Mouse (Mus musculus) midbrain, embryonic 13.5 days (tissue): ENCODE measurements around the gene Cd52. TPM values are rescaled to one million over a fixed set of nuclear protein-coding genes. Genes with fewer than 3 reads are reported as not detected.

Experiments used
- ATAC-seq: fragments of 200-750 bp; cut with Nextera tagmentation; 2 replicates; pipeline ENCODE4 v1.8.0; 2017; ENCODE audit warnings: mild to moderate bottlenecking, moderate TSS enrichment, moderate library complexity
- H3K27ac ChIP-seq: fragments of 300-500 bp; sonication (generic); 2 replicates; pipeline ENCODE4 v1.5.1; 2015; ENCODE audit warnings: inconsistent platforms, mild to moderate bottlenecking, moderate library complexity
- H3K27me3 ChIP-seq: fragments of 300-500 bp; sonication (generic); 2 replicates; pipeline ENCODE4 v1.6.1; 2015; ENCODE audit warnings: mild to moderate bottlenecking, inconsistent platforms
- H3K36me3 ChIP-seq: fragments of 300-500 bp; sonication (generic); 2 replicates; pipeline ENCODE4 v1.6.1; 2015; ENCODE audit warnings: mild to moderate bottlenecking, inconsistent platforms
- H3K4me1 ChIP-seq: fragments of 300-500 bp; sonication (generic); replicated peaks from 2 replicates; pipeline ENCODE4 v1.6.1; 2015; ENCODE audit warnings: inconsistent platforms
- H3K4me2 ChIP-seq: fragments of 300-500 bp; sonication (generic); replicated peaks from 2 replicates; pipeline ENCODE4 v1.6.1; 2015; ENCODE audit warnings: moderate library complexity, mild to moderate bottlenecking, inconsistent platforms
- H3K4me3 ChIP-seq: fragments of 300-500 bp; sonication (generic); replicated peaks from 2 replicates; pipeline ENCODE4 v1.5.1; 2015; ENCODE audit warnings: mild to moderate bottlenecking, inconsistent platforms
- H3K9ac ChIP-seq: fragments of 300-500 bp; sonication (generic); replicated peaks from 2 replicates; pipeline ENCODE4 v1.6.1; 2015; ENCODE audit warnings: mild to moderate bottlenecking, inconsistent platforms
- H3K9me3 ChIP-seq: fragments of 300-500 bp; sonication (generic); 2 replicates; pipeline ENCODE4 v1.6.1; 2016; ENCODE audit warnings: mild to moderate bottlenecking, inconsistent platforms
- WGBS: fragments of 180-500 bp; shearing (Covaris S2); methylation state at CpG from one replicate; pipeline ENCODE4 v1.1.7; 2015; 5-methylcytosine and 5-hydroxymethylcytosine counted together
- polyA plus RNA-seq: library from polyadenylated mRNA; unstranded; fragments of >200 nt; fragmentation: Nextera tagmentation; extraction: Ambion mirVana; gene quantifications from 2 replicates; pipeline ENCODE4 v1.2.1, GENCODE M21; 2015

Gene Cd52
- polyA plus RNA-seq, 1 experiment from 2014 or later: 2.7 TPM

DNA sequence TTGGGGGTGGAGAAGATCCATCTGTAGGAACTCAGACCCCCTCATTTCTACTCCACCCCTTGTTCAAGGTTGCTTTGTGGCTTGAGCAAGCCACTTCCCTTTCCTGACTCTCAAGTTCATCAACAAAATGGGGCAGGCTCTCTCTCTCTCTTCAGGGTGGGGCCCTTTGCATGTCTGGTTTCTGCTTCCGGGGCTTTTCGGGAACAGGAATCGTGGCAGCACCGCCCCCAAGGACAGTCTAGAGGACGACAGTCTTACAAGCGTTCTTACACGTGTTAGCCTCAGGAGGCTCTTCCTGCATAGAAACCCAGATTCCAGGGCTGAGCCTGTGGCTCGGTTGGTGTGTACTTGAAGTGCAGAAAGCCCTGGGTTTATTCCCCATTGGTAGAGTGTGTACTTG is 22.1 kb upstream of the Cd52 start:
- Histone ChIP-seq H3K4me3 (no peak overlapping the region), H3K4me1 (peaks cover 15% of the 10 kb centered on the region), H3K27me3 (no peaks in the 10 kb centered on the region), H3K9ac (no peak overlapping the region), H3K27ac (no peak overlapping the region), H3K36me3 (no peaks in the 10 kb centered on the region), H3K4me2 (no peak overlapping the region), H3K9me3 (no peaks in the 10 kb centered on the region)
- 89% methylated on average over 8 of the region's 8 CpGs for WGBS
- ATAC-seq: no peak

DNA sequence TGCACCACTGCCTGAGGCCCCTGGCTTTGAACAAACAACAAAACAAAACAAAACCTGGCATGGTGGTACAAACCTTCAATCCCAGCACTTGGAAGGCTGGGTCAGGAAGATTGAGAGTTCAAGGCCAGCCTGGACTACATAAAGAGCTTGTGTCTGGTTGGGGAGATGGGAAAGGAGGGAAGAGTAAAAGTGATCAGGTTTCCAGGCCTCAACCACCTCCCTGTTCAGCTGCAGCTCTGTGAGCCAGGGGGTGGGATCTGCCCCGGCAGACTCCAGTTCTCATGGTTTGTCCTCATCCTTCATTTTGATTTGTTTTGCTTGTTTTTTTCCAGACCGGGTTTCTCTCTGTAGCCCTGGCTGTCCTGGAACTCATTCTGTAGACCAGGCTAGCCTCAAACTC is 21.6 kb upstream of the Cd52 start:
- 95% methylated on average over 2 of the region's 2 CpGs for WGBS
- Histone ChIP-seq H3K4me3 (no peak overlapping the region), H3K36me3 (no peaks in the 10 kb centered on the region), H3K27me3 (no peaks in the 10 kb centered on the region), H3K9me3 (no peaks in the 10 kb centered on the region), H3K27ac (no peak overlapping the region), H3K9ac (no peak overlapping the region), H3K4me1 (peaks cover 13% of the 10 kb centered on the region), H3K4me2 (no peak overlapping the region)
- ATAC-seq: no peak

DNA sequence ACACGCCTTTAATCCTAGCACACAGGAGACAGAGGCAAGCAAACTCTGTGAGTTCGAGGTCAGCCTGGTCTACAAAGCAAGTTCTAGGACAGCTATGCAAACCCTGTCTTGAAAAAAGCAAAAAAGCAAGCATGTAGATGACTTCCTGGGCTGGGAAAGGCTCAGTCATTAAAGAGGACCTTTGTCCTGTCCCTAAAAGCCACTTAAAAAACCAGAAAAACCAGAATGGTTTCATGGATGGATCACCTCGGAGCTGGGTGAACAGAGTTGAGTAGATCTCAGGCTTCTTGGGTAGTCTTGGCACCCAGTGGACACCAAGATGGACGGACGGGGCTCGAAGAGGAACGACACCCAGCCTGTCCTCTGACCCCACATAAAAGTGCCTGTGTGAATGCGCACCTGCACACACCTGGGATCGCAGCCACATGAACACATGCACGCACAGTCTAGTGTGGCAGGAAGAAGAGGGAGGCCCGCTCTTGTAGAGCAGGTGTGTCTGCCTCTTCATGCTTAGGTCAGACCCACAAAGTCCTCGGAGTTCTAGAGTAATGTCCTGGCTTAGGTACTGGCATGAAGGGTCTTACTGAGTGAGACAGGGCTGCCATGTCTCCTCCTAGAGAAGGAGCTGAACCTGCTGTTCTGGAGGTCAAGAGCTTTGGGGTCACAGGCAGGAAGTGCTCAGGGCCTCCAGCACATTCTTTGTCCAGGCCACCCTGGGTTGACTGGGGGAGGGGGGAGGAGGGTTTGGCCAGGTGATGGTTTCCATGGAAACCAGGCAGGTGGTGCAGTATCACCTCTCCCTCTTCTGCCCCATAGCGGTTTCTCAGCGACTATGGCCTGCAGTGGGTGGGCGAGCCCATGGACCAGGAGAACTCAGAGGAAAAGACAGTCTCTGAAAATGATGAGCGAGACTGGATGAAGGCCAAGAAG is 20.6 kb upstream of the Cd52 start:
- WGBS: 90% methylated on average over 16 of the region's 16 CpGs
- H3K4me2 ChIP-seq: no peak overlapping the region
- no peak overlapping the region for H3K9ac ChIP-seq
- no peaks in the 10 kb centered on the region for H3K27me3 ChIP-seq
- H3K27ac ChIP-seq: no peak overlapping the region
- no peaks in the 10 kb centered on the region for H3K36me3 ChIP-seq
- ATAC-seq: no peak
- H3K4me3 ChIP-seq: no peak overlapping the region
- peaks cover 12% of the 10 kb centered on the region for H3K4me1 ChIP-seq
- H3K9me3 ChIP-seq: no peaks in the 10 kb centered on the region

DNA sequence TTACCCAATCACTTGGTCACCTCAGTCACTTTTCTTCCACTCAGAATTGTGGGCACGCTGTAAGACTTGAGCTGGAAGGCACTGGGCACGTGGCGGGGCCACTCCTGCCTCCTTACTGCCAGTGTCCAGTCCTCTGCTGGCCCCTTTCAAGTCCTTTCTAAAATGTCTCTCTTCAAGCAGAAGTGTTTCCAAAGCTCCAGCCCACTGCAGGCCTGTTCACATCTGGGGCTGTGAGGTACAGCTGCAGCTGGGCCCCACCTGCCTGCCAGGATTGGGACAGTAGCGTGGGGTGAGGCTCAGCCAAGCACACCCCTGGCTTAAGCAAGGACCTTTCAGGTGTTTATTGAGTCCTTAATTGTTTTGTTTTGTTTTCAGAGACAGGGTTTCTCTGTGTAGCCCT is 19.2 kb upstream of the Cd52 start:
- H3K27me3 ChIP-seq: no peaks in the 10 kb centered on the region
- H3K9me3 ChIP-seq: no peaks in the 10 kb centered on the region
- H3K27ac ChIP-seq: no peak overlapping the region
- H3K4me2 ChIP-seq: no peak overlapping the region
- no peak overlapping the region for H3K4me3 ChIP-seq
- no peak for ATAC-seq
- peaks cover 12% of the 10 kb centered on the region for H3K4me1 ChIP-seq
- H3K9ac ChIP-seq: no peak overlapping the region; the same call in 1 of the 2 replicates
- WGBS: 87% methylated on average over 4 of the region's 4 CpGs
- no peaks in the 10 kb centered on the region for H3K36me3 ChIP-seq

DNA sequence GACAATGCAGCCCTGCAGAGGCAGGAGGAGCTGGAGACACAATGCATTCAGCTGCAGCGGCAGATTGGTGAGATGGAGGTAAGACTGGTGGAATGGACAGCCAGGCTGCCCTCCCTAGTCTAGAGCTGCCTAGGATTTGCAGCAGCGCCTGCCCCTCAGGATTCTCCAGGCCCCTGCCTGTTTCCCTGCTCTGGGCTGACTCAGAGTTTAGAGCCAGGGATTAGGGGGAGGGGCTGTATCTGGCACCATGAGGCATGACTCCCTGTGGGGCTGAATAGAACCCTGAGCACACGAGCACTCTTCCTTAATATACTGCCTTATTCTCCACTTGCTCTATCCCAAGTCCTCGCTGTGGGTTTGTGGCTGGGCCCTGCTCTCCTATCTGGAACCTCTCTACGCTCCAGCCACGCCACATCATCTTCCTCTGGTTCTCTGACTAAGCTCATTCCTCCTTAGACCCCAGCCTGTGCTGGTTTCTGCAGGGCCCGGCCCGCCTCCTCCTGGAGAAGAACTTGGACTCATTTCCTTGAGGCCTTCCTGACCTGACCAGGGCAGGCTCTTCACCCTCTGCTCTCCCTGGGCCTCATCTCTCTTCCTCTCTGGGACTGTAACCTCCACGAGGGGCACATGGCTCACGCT is 18.6 kb upstream of the Cd52 start:
- Histone ChIP-seq H3K4me2 (no peak overlapping the region), H3K27ac (peak overlapping the region; percentile 20; the same call in 1 of the 2 replicates), H3K4me3 (no peak overlapping the region), H3K9me3 (no peaks in the 10 kb centered on the region), H3K27me3 (no peaks in the 10 kb centered on the region), H3K4me1 (peaks cover 12% of the 10 kb centered on the region), H3K9ac (peak overlapping the region; percentile 32), H3K36me3 (no peaks in the 10 kb centered on the region)
- peak; percentile 65 for ATAC-seq
- 43% methylated on average over 10 of the region's 10 CpGs for WGBS

DNA sequence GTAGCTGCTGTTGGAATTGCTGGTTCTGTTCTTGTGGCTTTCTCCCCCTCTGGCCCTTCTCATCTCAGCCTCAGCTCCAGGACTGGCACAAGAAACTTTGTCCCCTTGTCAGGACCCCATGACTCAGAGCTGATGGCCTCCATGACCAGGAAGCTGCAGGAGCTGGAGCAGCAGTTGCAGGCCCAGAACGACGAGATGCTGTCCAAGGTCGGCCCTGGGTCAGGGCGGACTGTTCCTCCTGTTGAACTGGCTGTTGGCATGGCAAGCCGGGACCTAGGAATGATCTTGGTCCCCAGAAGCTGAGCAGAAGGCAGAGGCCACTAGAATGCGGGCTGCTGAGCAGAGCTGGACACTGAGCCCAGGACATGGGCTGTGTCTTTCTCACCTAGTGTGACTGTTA is 17.5 kb upstream of the Cd52 start:
- ATAC-seq: no peak
- Histone ChIP-seq H3K4me3 (no peak overlapping the region), H3K4me2 (no peak overlapping the region), H3K27ac (no peak overlapping the region), H3K4me1 (peaks cover 12% of the 10 kb centered on the region), H3K9ac (no peak overlapping the region), H3K36me3 (no peaks in the 10 kb centered on the region), H3K9me3 (no peaks in the 10 kb centered on the region), H3K27me3 (no peaks in the 10 kb centered on the region)
- 85% methylated on average over 6 of the region's 6 CpGs for WGBS

DNA sequence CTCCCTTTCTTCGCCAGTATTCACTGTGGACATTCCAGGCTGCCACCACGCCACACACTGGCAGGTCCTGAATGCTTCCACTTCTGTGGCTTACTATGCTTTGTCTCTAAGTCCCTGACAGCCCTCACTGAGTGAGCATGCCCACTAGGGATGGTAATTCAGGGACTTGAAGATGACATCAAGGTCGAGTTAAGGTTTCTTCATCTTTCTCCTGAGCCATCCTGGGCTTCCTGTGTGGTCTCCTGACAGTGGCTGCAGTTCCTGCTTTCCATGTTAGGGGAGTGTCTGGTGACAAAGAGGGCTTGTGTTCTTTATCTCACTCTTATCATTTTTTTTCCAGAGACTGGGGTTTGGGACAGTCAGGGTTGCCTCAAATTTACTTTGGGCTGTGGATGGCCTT is 15.8 kb upstream of the Cd52 start:
- no peaks in the 10 kb centered on the region for H3K27me3 ChIP-seq
- H3K4me2 ChIP-seq: no peak overlapping the region
- 49% methylated on average over 3 of the region's 3 CpGs for WGBS
- H3K4me1 ChIP-seq: peaks cover 12% of the 10 kb centered on the region
- H3K4me3 ChIP-seq: no peak overlapping the region
- H3K9me3 ChIP-seq: no peaks in the 10 kb centered on the region
- H3K36me3 ChIP-seq: no peaks in the 10 kb centered on the region
- H3K9ac ChIP-seq: no peak overlapping the region
- ATAC-seq: no peak
- no peak overlapping the region for H3K27ac ChIP-seq

DNA sequence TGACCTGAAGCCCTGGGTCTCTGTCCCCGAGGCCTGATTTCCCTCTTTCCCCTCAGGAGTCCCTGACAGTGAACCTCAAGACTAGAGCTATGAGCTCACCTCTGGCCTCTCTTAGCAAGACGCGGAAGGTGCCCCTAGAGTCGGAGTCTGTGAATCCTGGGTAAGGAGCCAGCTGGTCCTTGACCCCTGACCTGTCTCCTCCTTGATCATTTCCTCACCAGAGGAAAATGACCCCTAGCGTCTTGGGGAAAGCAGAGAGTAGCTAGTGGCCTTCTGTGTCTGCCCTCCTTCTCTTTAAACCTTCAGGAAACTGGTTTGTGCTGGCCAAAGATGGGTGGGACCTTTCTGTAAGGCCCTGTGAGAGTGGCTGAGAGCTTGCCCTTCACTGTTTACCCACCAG is 13.3 kb upstream of the Cd52 start:
- Histone ChIP-seq H3K4me3 (no peak overlapping the region), H3K4me1 (peaks cover 6% of the 10 kb centered on the region), H3K9ac (no peak overlapping the region), H3K27me3 (no peaks in the 10 kb centered on the region), H3K27ac (no peak overlapping the region), H3K4me2 (no peak overlapping the region), H3K36me3 (no peaks in the 10 kb centered on the region), H3K9me3 (no peaks in the 10 kb centered on the region)
- WGBS: 74% methylated on average over 5 of the region's 5 CpGs
- no peak for ATAC-seq

DNA sequence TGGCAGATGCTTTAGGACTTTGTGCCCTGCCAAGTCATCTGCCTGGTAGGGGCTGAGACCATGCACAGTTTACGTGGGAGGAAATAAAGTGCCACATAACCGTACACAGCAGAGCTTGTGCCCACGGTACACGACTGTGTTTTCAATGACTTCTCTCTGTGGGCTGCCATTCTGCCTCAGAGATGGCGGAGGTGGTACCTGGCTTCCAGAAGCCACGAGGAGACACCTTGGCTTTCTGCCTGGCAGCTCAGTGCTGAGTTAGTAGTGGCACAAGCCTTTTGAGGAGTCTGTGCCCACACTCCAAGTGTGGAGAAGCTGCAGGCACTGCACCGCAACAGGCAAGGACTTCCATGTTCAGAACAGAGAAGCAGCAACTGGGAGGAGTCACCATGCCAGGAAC is 12.8 kb upstream of the Cd52 start:
- peaks cover 7% of the 10 kb centered on the region for H3K4me1 ChIP-seq
- no peak overlapping the region for H3K27ac ChIP-seq
- WGBS: 88% methylated on average over 7 of the region's 7 CpGs
- no peaks in the 10 kb centered on the region for H3K27me3 ChIP-seq
- no peaks in the 10 kb centered on the region for H3K9me3 ChIP-seq
- H3K4me3 ChIP-seq: no peak overlapping the region
- no peak overlapping the region for H3K9ac ChIP-seq
- no peak overlapping the region for H3K4me2 ChIP-seq
- no peak for ATAC-seq
- no peaks in the 10 kb centered on the region for H3K36me3 ChIP-seq

DNA sequence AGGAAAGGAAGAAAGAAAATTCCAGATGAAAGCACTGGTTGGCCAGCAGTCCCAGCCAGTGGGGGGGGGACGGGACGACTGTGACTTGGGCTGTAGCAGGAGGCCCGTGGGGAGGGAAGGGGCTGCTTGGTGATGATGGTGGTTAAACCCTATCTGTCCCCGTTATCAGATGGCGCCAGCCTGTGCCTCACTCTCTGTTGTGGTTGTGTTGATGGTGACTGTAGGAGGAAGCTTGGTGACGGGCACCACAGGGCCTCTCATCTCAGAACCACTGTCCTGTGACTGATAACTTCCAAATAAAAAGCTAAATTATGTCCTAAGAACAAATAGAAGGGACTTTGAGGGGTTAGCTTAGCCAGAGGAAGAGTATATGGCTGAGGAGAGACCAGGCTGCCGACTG is 11.2 kb upstream of the Cd52 start:
- Histone ChIP-seq H3K27ac (no peak overlapping the region), H3K36me3 (no peaks in the 10 kb centered on the region), H3K4me1 (peaks cover 8% of the 10 kb centered on the region), H3K27me3 (no peaks in the 10 kb centered on the region), H3K4me2 (no peak overlapping the region), H3K4me3 (no peak overlapping the region), H3K9ac (no peak overlapping the region), H3K9me3 (no peaks in the 10 kb centered on the region)
- WGBS: 78% methylated on average over 7 of the region's 7 CpGs
- no peak for ATAC-seq

DNA sequence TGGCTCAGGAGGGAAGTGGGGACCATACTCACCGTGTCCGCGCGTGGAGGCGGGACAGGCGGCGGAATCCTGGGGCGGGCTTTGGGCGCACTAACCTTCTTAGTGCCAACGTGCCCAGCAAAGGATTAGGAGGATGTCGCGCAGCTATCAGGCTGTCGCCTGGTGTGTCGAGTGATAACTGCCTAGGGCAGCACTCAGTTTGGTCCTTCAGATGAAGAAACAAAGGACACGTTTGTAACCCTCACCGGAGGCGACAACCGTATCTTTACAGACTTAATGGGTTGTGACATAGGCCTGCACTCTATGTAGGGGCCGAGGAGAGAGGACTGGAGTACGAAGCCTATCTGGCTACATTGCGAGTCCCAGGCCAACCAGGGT is 7.8 kb upstream of the Cd52 start:
- Histone ChIP-seq H3K4me3 (peak overlapping the region; percentile 75), H3K27me3 (no peaks in the 10 kb centered on the region), H3K27ac (0 out of 2 replicates have a peak overlapping the region, but pooled peaks have one; percentile 49), H3K9me3 (no peaks in the 10 kb centered on the region), H3K4me1 (peaks cover 8% of the 10 kb centered on the region), H3K4me2 (peak overlapping the region; percentile 63), H3K9ac (peak overlapping the region; percentile 70), H3K36me3 (no peaks in the 10 kb centered on the region)
- WGBS: 2% methylated on average over 21 of the region's 21 CpGs
- ATAC-seq: no peak; the same call in 1 of the 2 replicates

DNA sequence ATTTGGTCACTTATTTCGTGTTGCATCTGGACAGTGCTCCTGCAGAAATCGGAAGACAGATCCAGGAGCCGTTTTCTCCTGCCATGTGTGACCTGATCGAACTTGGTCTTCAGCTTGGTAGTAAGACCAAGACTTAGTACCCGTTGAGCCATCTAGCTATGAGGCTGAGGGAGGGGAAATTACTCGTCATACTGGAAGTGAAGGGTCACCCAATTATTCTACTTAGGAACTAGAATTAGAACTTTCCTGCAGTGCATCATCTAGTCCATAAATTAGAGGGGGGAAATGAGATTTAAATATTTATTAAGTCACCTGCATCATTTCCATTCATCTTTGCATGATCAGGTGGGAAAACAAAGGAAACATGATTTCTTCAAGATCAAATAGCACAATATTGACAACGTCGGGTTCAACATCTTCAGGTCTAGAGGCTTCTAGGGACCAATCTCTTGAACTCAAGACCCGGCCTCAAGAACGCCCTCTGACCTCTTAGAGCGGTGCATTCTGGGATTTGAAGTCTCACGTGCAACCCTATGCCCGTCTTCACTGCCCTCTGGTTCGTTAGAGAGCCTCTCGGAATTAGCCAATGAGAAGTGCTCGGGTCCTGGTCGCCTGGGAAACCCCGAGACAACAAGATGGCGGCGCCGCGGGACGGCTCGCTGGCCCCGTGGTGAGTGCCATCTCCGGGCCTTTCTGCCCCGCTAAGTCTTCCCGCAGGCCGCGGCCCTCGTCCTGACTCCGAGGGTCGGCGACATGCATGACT is 7.3 kb upstream of the Cd52 start, which contains the start of gene Ubxn11:
TSS of gene Ubxn11 (plus strand) at position 592 of the 763 bp plus-strand sequence.
- WGBS: 16% methylated on average over 34 of the region's 34 CpGs
- H3K4me2 ChIP-seq: peak within 1 kb of the TSS; percentile 63
- H3K27ac ChIP-seq: 0 out of 2 replicates have a peak within 1 kb of the TSS, but pooled peaks have one; percentile 49
- H3K4me1 ChIP-seq: peaks cover 8% of the 10 kb centered on the region
- H3K9me3 ChIP-seq: no peaks in the 10 kb centered on the region
- H3K9ac ChIP-seq: peak within 1 kb of the TSS; percentile 70
- peak within 1 kb of the TSS; percentile 75 for H3K4me3 ChIP-seq
- peak; percentile 99 for ATAC-seq
- no peaks in the 10 kb centered on the region for H3K36me3 ChIP-seq
- H3K27me3 ChIP-seq: no peaks in the 10 kb centered on the region
